Mouse (Mus musculus): ENCODE measurements at regions not wholly inside any gene's neighbourhood (a gene's known extent, or its start where the extent isn't known, plus 50 kb on each side); places are given as distances from the start of the nearest gene placed in this dataset.

- no peak overlapping the region for H3K27ac ChIP-seq (ENCODE audit: control insufficient read depth, low read depth, low read length)
- H3K36me3 ChIP-seq (ENCODE audit: control insufficient read depth in 1 of 2, insufficient read depth in 2 of 2, low read length in 2 of 2): no peaks in the 10 kb centered on the region
- H3K27me3 ChIP-seq (ENCODE audit: control insufficient read depth in 1 of 2, insufficient read depth in 2 of 2, low read length in 2 of 2): no peaks in the 10 kb centered on the region
- H3K4me1 ChIP-seq (ENCODE audit: control insufficient read depth in 1 of 2, insufficient read depth in 2 of 2, low read length in 2 of 2): no peaks in the 10 kb centered on the region
- no peak overlapping the region for H3K4me3 ChIP-seq (ENCODE audit: control insufficient read depth in 1 of 2, insufficient read depth in 1 of 2, low read depth in 2 of 2, low read length in 2 of 2)
- no peaks in the 10 kb centered on the region for H3K9me3 ChIP-seq (replicated peaks; ENCODE audit: insufficient read depth, low read length)
- TF ChIP-seq POLR2AphosphoS5 (IDR thresholded peaks at IDR 0.05; ENCODE audit: borderline replicate concordance, low read depth, low read length): no peak
- TF ChIP-seq USF1 (IDR thresholded peaks at IDR 0.05; ENCODE audit: low read depth, low read length): no peak
- no peak for TF ChIP-seq MAFK (IDR thresholded peaks at IDR 0.05; ENCODE audit: borderline replicate concordance, low read depth, low read length)
- no peak for TF ChIP-seq CHD1 (IDR thresholded peaks at IDR 0.05; ENCODE audit: low read depth, low read length)
- TF ChIP-seq MAX (IDR thresholded peaks at IDR 0.05; ENCODE audit: low read length): no peak
- TF ChIP-seq MEF2A (IDR thresholded peaks at IDR 0.05; ENCODE audit: extremely low read depth, insufficient replicate concordance, low read depth, low read length, poor library complexity, severe bottlenecking): no peak
- no peak for TF ChIP-seq MAZ (IDR thresholded peaks at IDR 0.05; ENCODE audit: low read depth, low read length)
- DNase-seq (ENCODE audit: low read depth, low spot score): no peak
- no peaks in the 10 kb centered on the region for H3K79me2 ChIP-seq (ENCODE audit: control insufficient read depth, insufficient read depth, low read length, poor library complexity)
- H3K9ac ChIP-seq (ENCODE audit: control insufficient read depth, low read depth, low read length, poor library complexity, severe bottlenecking): no peak overlapping the region
Measured at GRCm38 (mm10) chr3:4973278-4973677, 777.3 kb upstream of the Gm8797 start.

- Histone ChIP-seq H3K27me3 (ENCODE audit: control insufficient read depth in 1 of 2, insufficient read depth in 2 of 2, low read length in 2 of 2) (no peaks in the 10 kb centered on the region), H3K9ac (ENCODE audit: control insufficient read depth, low read depth, low read length, poor library complexity, severe bottlenecking) (no peak overlapping the region), H3K9me3 (replicated peaks; ENCODE audit: insufficient read depth, low read length) (no peaks in the 10 kb centered on the region), H3K4me1 (ENCODE audit: control insufficient read depth in 1 of 2, insufficient read depth in 2 of 2, low read length in 2 of 2) (no peaks in the 10 kb centered on the region), H3K79me2 (ENCODE audit: control insufficient read depth, insufficient read depth, low read length, poor library complexity) (no peaks in the 10 kb centered on the region), H3K27ac (ENCODE audit: control insufficient read depth, low read depth, low read length) (no peak overlapping the region), H3K36me3 (ENCODE audit: control insufficient read depth in 1 of 2, insufficient read depth in 2 of 2, low read length in 2 of 2) (no peaks in the 10 kb centered on the region), H3K4me3 (ENCODE audit: control insufficient read depth in 1 of 2, insufficient read depth in 1 of 2, low read depth in 2 of 2, low read length in 2 of 2) (no peak overlapping the region)
- no peak for DNase-seq (ENCODE audit: low read depth, low spot score)
- TF ChIP-seq CTCF (IDR thresholded peaks at IDR 0.05 in 2 of 3, conservative IDR thresholded peaks at IDR 0.05 in 1 of 3; ENCODE audit: control insufficient read depth in 1 of 3, insufficient read depth in 1 of 3, low read depth in 2 of 3, low read length in 3 of 3, poor library complexity in 1 of 3, severe bottlenecking in 1 of 3) (no peak), EP300 (IDR thresholded peaks at IDR 0.05; ENCODE audit: low read depth in 1 of 2, low read length in 2 of 2) (no peak), MEF2A (IDR thresholded peaks at IDR 0.05; ENCODE audit: extremely low read depth, insufficient replicate concordance, low read depth, low read length, poor library complexity, severe bottlenecking) (no peak), CHD2 (IDR thresholded peaks at IDR 0.05; ENCODE audit: low read length) (no peak), RCOR1 (IDR thresholded peaks at IDR 0.05; ENCODE audit: low read depth, low read length) (no peak), USF1 (IDR thresholded peaks at IDR 0.05; ENCODE audit: low read depth, low read length) (no peak), GATA1 (IDR thresholded peaks at IDR 0.05; ENCODE audit: low read depth, low read length) (no peak), KAT2A (conservative IDR thresholded peaks at IDR 0.05; ENCODE audit: low read depth, low read length) (no peak), CHD1 (IDR thresholded peaks at IDR 0.05; ENCODE audit: low read depth, low read length) (no peak)
Measured at GRCm38 (mm10) chr3:4973764-4974163, 776.8 kb upstream of the Gm8797 start.

DNA sequence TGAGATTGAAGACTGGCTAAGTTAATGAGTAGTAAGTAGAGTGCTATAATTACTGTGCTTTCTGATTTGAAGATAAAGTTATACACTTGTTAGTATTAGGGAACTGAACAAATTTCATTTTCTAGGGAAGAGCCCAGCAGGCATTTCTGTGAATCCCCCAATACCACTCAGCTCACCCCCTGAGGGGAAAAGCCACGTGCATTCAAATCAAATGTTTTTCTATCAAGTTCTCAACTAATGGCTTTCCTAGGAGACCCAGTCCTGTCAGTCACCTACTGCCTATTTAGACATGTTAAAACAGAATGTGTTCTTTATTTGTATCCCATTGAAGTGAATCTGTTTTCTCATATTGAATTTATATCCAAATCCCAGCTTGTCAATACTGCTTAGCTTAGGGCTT lies 775.9 kb upstream of the Gm8797 start:
- Histone ChIP-seq H3K9ac (ENCODE audit: control insufficient read depth, low read depth, low read length, poor library complexity, severe bottlenecking) (no peak overlapping the region), H3K4me1 (ENCODE audit: control insufficient read depth in 1 of 2, insufficient read depth in 2 of 2, low read length in 2 of 2) (no peaks in the 10 kb centered on the region), H3K79me2 (ENCODE audit: control insufficient read depth, insufficient read depth, low read length, poor library complexity) (no peaks in the 10 kb centered on the region), H3K36me3 (ENCODE audit: control insufficient read depth in 1 of 2, insufficient read depth in 2 of 2, low read length in 2 of 2) (no peaks in the 10 kb centered on the region), H3K4me3 (ENCODE audit: control insufficient read depth in 1 of 2, insufficient read depth in 1 of 2, low read depth in 2 of 2, low read length in 2 of 2) (no peak overlapping the region), H3K27me3 (ENCODE audit: control insufficient read depth in 1 of 2, insufficient read depth in 2 of 2, low read length in 2 of 2) (no peaks in the 10 kb centered on the region), H3K9me3 (replicated peaks; ENCODE audit: insufficient read depth, low read length) (no peaks in the 10 kb centered on the region), H3K27ac (ENCODE audit: control insufficient read depth, low read depth, low read length) (no peak overlapping the region)
- no peak for TF ChIP-seq CHD1 (IDR thresholded peaks at IDR 0.05; ENCODE audit: low read depth, low read length)
- TF ChIP-seq MYC (IDR thresholded peaks at IDR 0.05; ENCODE audit: low read depth, low read length): no peak
- DNase-seq (ENCODE audit: low read depth, low spot score): no peak
